Mouse (Mus musculus): ENCODE results near the gene Gpd1l. TPM values are rescaled to one million over a fixed set of nuclear protein-coding genes. Genes with fewer than 3 reads are reported as not detected.

Gene Gpd1l
- polyA plus RNA-seq, 1 experiment from 2014 or later, result 23.2 TPM

DNA sequence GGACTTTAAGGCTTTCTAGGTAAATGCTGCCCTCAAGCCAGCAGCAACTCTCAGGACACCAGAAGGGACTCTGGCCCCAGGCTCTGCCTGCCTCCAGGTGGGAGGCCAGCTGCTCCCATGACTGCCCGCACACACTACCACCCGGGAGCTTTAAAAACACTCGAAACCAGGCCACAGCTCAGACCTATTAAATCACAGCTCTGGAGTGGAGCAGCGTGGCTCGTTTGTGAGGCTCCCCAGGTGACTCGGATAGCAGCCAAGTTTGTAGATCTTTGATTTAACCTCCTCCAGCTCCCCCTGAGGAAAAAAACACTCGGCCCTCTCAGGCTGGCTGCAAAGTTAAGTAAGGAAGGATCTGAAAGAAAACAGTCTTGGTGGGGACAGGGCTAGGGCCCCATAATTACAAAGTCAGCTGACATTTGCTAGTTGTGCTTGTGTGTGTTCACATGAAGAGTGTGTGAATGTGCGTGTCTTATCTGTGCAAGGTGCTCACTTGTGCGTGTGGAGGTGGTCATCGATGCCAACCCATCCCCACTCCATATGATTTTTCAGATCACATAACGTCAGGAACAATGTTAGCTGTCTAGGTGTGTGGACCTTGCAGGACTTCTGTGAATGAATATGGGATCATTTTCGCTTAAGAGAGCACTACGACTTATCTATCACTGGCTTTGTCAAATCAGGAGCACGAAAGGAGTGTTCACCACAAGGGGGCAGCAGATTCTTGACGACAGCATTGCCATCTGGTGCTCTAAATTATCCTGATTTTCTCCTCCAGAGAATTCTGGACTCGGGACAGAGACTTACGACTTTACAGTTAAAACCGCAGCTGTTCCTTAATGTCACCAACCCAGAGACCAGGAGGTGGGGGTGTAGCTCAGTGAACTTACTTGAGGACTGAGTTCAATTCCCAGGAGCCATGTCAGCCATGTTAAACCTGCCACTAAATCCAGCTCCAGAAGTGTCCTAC, 20.8 kb downstream of the Gpd1l start:
- Histone ChIP-seq H3K4me3 (ENCODE audit: inconsistent target) (no peak overlapping the region), H3K79me2 (ENCODE audit: inconsistent target) (no peaks in the 10 kb centered on the region), H3K36me3 (ENCODE audit: inconsistent target) (peaks cover 56% of the 10 kb centered on the region; the same call in 1 of the 2 replicates), H3K27ac (no peak overlapping the region)
- WGBS (ENCODE audit: missing documents), result 72% methylated on average over 18 of the region's 18 CpGs

DNA sequence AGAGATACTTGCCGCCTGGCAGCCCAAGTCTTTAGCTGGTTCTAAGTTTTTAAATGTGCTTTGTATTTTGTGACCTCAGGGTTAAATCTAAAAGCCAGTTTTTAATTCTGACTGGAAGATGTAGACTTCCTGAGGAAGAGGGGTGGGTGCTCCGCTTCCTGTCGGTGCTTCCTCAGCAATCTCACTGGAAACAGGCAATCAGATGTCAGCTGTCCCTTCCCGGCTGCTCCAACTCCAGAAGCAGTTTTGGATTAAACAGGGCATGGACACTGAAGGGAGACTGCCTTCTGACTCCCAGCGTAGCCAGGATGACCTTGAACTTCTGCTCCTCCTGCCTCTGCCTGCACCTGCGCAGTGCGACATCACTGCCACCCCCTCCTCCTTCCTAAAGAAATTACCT, 26.3 kb downstream of the Gpd1l start:
- no peaks in the 10 kb centered on the region for H3K79me2 ChIP-seq (ENCODE audit: inconsistent target)
- H3K36me3 ChIP-seq (ENCODE audit: inconsistent target), result peaks cover 32% of the 10 kb centered on the region; the same call in 1 of the 2 replicates
- no peak overlapping the region for H3K27ac ChIP-seq
- WGBS (ENCODE audit: missing documents), result 81% methylated on average over 7 of the region's 7 CpGs
- no peak overlapping the region for H3K4me3 ChIP-seq (ENCODE audit: inconsistent target)

GRCm38 (mm10) chr9:114895919-114896318, 37.9 kb downstream of the Gpd1l start:
- H3K36me3 ChIP-seq (ENCODE audit: inconsistent target), result no peaks in the 10 kb centered on the region
- H3K27ac ChIP-seq, result no peak overlapping the region
- WGBS (ENCODE audit: missing documents), result 70% methylated on average over 4 of the region's 4 CpGs
- H3K79me2 ChIP-seq (ENCODE audit: inconsistent target), result no peaks in the 10 kb centered on the region
- no peak overlapping the region for H3K4me3 ChIP-seq (ENCODE audit: inconsistent target)

- Histone ChIP-seq H3K27ac (no peak overlapping the region), H3K79me2 (ENCODE audit: inconsistent target) (no peaks in the 10 kb centered on the region), H3K36me3 (ENCODE audit: inconsistent target) (no peaks in the 10 kb centered on the region), H3K4me3 (ENCODE audit: inconsistent target) (no peak overlapping the region)
- 92% methylated on average over 11 of the region's 11 CpGs for WGBS (ENCODE audit: missing documents)
These were observed 40.8 kb downstream of the Gpd1l start for GRCm38 (mm10) chr9:114892974-114893373.

GRCm38 (mm10) chr9:114890377-114890776, 43.4 kb downstream of the Gpd1l start:
- Histone ChIP-seq H3K27ac (no peak overlapping the region), H3K4me3 (ENCODE audit: inconsistent target) (no peak overlapping the region), H3K36me3 (ENCODE audit: inconsistent target) (no peaks in the 10 kb centered on the region), H3K79me2 (ENCODE audit: inconsistent target) (no peaks in the 10 kb centered on the region)
- WGBS (ENCODE audit: missing documents), result 79% methylated on average over 7 of the region's 7 CpGs

DNA sequence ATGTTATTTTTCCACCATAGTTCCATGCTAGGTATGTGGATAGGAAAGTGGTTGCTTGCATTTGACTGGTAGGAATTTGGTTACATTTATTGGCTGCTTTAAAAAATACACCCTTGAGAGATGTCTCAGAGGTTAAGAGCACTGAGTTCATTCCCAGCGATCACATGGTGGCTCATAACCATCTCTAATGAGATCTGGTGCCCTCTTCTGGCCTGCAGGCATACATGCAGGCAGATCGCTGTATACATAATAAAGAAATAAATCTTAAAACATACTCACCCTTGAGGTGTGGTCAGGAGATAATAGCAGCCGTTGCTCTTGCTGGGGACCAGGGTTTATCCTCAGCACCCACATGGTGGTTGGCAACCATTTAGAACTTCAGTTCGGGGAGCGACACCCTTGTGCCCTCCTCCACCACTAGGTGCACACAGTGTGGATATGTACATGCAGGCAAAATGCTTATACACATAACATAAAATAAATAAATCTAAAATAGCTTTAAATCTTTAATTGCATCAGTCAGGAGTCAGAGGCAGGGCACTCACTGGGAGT, 44.9 kb downstream of the Gpd1l start:
- no peaks in the 10 kb centered on the region for H3K79me2 ChIP-seq (ENCODE audit: inconsistent target)
- whole genome bisulfite sequencing (ENCODE audit: missing documents), result 92% methylated on average over 5 of the region's 5 CpGs
- no peaks in the 10 kb centered on the region for H3K36me3 ChIP-seq (ENCODE audit: inconsistent target)
- no peak overlapping the region for H3K27ac ChIP-seq
- H3K4me3 ChIP-seq (ENCODE audit: inconsistent target), result no peak overlapping the region

- Histone ChIP-seq H3K4me3 (ENCODE audit: inconsistent target) (no peak overlapping the region), H3K27ac (no peak overlapping the region), H3K79me2 (ENCODE audit: inconsistent target) (no peaks in the 10 kb centered on the region), H3K36me3 (ENCODE audit: inconsistent target) (no peaks in the 10 kb centered on the region)
- WGBS (ENCODE audit: missing documents), result 90% methylated on average over 3 of the region's 3 CpGs
These were observed 46.1 kb downstream of the Gpd1l start for GRCm38 (mm10) chr9:114887699-114888098.

GRCm38 (mm10) chr9:114885991-114886662, 47.7 kb downstream of the Gpd1l start:
- Histone ChIP-seq H3K27ac (no peak overlapping the region), H3K79me2 (ENCODE audit: inconsistent target) (no peaks in the 10 kb centered on the region), H3K36me3 (ENCODE audit: inconsistent target) (no peaks in the 10 kb centered on the region)

GRCm38 (mm10) chr9:114885564-114885963, 48.2 kb downstream of the Gpd1l start:
- Histone ChIP-seq H3K4me3 (ENCODE audit: inconsistent target) (no peak overlapping the region), H3K36me3 (ENCODE audit: inconsistent target) (no peaks in the 10 kb centered on the region), H3K27ac (no peak overlapping the region), H3K79me2 (ENCODE audit: inconsistent target) (no peaks in the 10 kb centered on the region)
- 93% methylated on average over 4 of the region's 4 CpGs for WGBS (ENCODE audit: missing documents)

More at GRCm38 (mm10) chr9:114885991-114886662, 47.7 kb downstream of the Gpd1l start:
- WGBS (ENCODE audit: missing documents), result 85% methylated on average over 8 of the region's 8 CpGs
- H3K4me3 ChIP-seq (ENCODE audit: inconsistent target), result no peak overlapping the region

GRCm38 (mm10) chr9:114881977-114882376, 51.8 kb downstream of the Gpd1l start:
- H3K79me2 ChIP-seq (ENCODE audit: inconsistent target), result no peaks in the 10 kb centered on the region
- no peaks in the 10 kb centered on the region for H3K36me3 ChIP-seq (ENCODE audit: inconsistent target)
- no peak overlapping the region for H3K27ac ChIP-seq
- WGBS (ENCODE audit: missing documents), result 90% methylated on average over 2 of the region's 2 CpGs
- H3K4me3 ChIP-seq (ENCODE audit: inconsistent target), result no peak overlapping the region

- no peaks in the 10 kb centered on the region for H3K36me3 ChIP-seq (ENCODE audit: inconsistent target)
- H3K79me2 ChIP-seq (ENCODE audit: inconsistent target), result no peaks in the 10 kb centered on the region
- no peak overlapping the region for H3K4me3 ChIP-seq (ENCODE audit: inconsistent target)
- no peak overlapping the region for H3K27ac ChIP-seq
- WGBS (ENCODE audit: missing documents), result 68% methylated on average over 11 of the region's 11 CpGs
These were observed 78.5 kb downstream of the Gpd1l start for GRCm38 (mm10) chr9:114855327-114855726.

GRCm38 (mm10) chr9:114854686-114855085, 79.1 kb downstream of the Gpd1l start:
- 69% methylated on average over 9 of the region's 9 CpGs for WGBS (ENCODE audit: missing documents)
- Histone ChIP-seq H3K27ac (no peak overlapping the region), H3K36me3 (ENCODE audit: inconsistent target) (no peaks in the 10 kb centered on the region), H3K4me3 (ENCODE audit: inconsistent target) (no peak overlapping the region), H3K79me2 (ENCODE audit: inconsistent target) (no peaks in the 10 kb centered on the region)

- Histone ChIP-seq H3K27ac (no peak overlapping the region), H3K36me3 (ENCODE audit: inconsistent target) (no peaks in the 10 kb centered on the region), H3K4me3 (ENCODE audit: inconsistent target) (no peak overlapping the region), H3K79me2 (ENCODE audit: inconsistent target) (no peaks in the 10 kb centered on the region)
- WGBS (ENCODE audit: missing documents), result 82% methylated on average over 15 of the region's 15 CpGs
These were observed 80.5 kb downstream of the Gpd1l start for GRCm38 (mm10) chr9:114853336-114853735.

GRCm38 (mm10) chr9:114851419-114852190, 82.2 kb downstream of the Gpd1l start:
- Histone ChIP-seq H3K79me2 (ENCODE audit: inconsistent target) (no peaks in the 10 kb centered on the region), H3K36me3 (ENCODE audit: inconsistent target) (no peaks in the 10 kb centered on the region), H3K27ac (no peak overlapping the region), H3K4me3 (ENCODE audit: inconsistent target) (no peak overlapping the region)
- 34% methylated on average over 8 of the region's 8 CpGs for WGBS (ENCODE audit: missing documents)
